Mouse (Mus musculus) CD4-positive, CD25-positive, alpha-beta regulatory T cell, adult 4 months (primary cell): ENCODE data around the gene Olfr918. TPM values are rescaled to one million over a fixed set of nuclear protein-coding genes. Genes with fewer than 3 reads are reported as not detected.

Experiments
- ATAC-seq: one replicate; pipeline ENCODE4 v1.8.0; 2017
- polyA plus RNA-seq, 2 experiments: library from polyadenylated mRNA; unstranded; fragments of 100-300 nt; shearing (Covaris generic); gene quantifications; one replicate each; pipeline ENCODE4 v1.2.1; 2017

The Olfr918 gene
- polyA plus RNA-seq = under 1 TPM in 1 of 2 experiments, not detected in 1; 0.08 TPM

GRCm38 (mm10) chr9:38674501-38674900 is at the start of gene Olfr918:
Gene Olfr918 (minus strand): TSS chr9:38674601.
- no peak for ATAC-seq

DNA sequence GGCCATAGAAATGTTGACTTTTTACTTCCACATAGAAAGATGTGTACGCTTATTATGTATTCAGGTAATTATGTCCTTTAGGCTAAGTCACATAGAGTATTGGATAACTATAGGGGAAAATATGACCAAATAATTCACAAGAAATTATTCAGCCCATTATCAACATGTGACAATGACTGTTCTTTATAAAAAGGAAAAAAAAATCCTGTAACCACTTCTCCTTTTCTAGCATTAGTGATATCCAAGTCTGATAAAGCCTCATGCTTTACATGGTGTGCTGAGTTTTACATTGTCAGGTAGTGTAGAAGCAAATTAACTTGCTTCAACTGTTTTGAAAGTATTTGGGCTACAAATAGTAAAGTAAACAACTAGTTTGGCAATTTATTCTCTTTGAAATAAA is 49.6 kb upstream of the Olfr918 start:
- ATAC-seq = no peak

GRCm38 (mm10) chr9:38718927-38719441 is 44.6 kb upstream of the Olfr918 start:
- ATAC-seq = peak; percentile 46

GRCm38 (mm10) chr9:38718102-38718501 is 43.7 kb upstream of the Olfr918 start, which contains the start of gene Vwa5a:
Gene Vwa5a (plus strand): TSS chr9:38718268.
- peak; percentile 74 for ATAC-seq

- ATAC-seq = no peak
Observed at GRCm38 (mm10) chr9:38672887-38673286, 1.5 kb downstream of the Olfr918 start.

DNA sequence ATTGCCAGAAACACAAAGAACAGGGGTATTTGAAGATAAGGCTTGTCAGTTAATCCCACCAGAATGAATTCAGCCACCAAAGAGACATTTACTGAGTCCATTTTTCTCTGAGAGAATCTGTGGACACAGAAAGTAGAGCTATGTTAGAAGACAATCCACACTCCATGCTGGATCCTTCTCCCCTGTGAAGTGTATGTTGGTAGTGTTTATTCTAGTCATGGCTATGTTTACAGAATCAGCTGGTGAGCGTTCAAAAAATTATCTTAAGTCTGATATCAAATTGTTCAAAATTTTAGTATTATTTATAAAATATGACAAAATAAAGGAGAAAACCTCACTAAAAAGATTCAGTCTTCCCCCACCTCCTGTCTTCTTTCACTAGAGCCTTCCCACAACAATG is 8.7 kb downstream of the Olfr918 start, which contains the start of gene Olfr917:
TSS of gene Olfr917 (minus strand) at position 101 of the 400 bp plus-strand sequence.
- no peak for ATAC-seq

DNA sequence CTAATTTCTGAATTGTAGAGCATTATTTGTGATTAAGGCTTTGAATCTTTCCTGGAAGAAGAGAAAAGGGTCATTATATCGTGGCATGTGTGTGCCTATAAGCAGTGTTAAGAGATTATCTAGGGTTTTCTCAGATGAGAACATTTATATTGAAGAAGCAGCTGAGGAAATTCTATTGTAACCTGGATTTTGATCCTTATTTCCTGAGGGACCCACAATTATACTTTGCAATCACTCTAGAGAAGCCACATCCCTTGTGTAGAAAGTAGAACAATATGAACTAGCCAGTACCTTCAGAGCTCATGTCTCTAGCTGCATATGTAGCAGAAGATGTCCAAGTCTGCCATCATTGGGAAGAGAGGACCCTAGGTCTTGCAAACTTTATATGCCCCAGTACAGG is 14.6 kb downstream of the Olfr918 start, which contains the start of gene Olfr916:
TSS of gene Olfr916 (minus strand) at position 101 of the 400 bp plus-strand sequence.
- ATAC-seq = no peak

DNA sequence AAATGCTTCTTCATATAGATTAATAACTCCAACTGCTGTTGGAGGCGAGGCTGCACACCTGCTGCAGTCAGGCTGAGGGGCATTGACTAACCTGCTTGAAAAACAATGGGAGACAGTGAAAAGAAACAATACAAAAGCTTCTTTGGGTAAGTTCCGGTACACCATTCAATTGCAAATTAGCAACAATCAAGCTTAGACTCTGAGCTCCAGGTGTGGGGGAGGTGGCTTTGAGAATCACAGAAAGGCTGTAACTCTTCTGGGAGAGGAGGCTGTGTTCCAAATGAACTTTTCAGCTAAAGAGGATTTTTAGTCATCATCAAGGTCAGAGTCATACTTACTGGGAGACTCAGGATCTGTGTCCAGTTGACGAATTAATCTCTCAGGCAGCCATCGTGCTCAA is 42.0 kb downstream of the Olfr918 start:
- no peak for ATAC-seq

Other genes starting within 250 kb of the Olfr918 start
- under 1 TPM in 1 of 2 experiments, not detected in 1; 0.12 TPM for gene Olfr901, start 245.1 kb downstream of the Olfr918 start, polyA plus RNA-seq
- not detected for gene Olfr902, start 226.9 kb downstream of the Olfr918 start, polyA plus RNA-seq
- gene Olfr904, start 211.5 kb downstream of the Olfr918 start, polyA plus RNA-seq = not detected
- gene Olfr905, start 203.5 kb downstream of the Olfr918 start, polyA plus RNA-seq = not detected
- gene Olfr906, start 187.5 kb downstream of the Olfr918 start, polyA plus RNA-seq = not detected
- gene Olfr907, start 178.8 kb downstream of the Olfr918 start, polyA plus RNA-seq = not detected
- gene Olfr911-ps1, start 153.0 kb downstream of the Olfr918 start, polyA plus RNA-seq = not detected
- not detected for gene Olfr910, start 136.8 kb downstream of the Olfr918 start, polyA plus RNA-seq
- gene Olfr912, start 94.4 kb downstream of the Olfr918 start, polyA plus RNA-seq = under 1 TPM; 0.10 to 0.28 TPM
- gene Olfr913, start 81.8 kb downstream of the Olfr918 start, polyA plus RNA-seq = not detected
- not detected for gene Olfr914, start 69.5 kb downstream of the Olfr918 start, polyA plus RNA-seq
- under 1 TPM in 1 of 2 experiments, not detected in 1; 0.11 TPM for gene Olfr916, start 14.7 kb downstream of the Olfr918 start, polyA plus RNA-seq
- gene Olfr917, start 8.8 kb downstream of the Olfr918 start, polyA plus RNA-seq = not detected
- not detected for gene Olfr919, start 29.1 kb upstream of the Olfr918 start, polyA plus RNA-seq
- gene Vwa5a, start 43.7 kb upstream of the Olfr918 start, polyA plus RNA-seq = 10 to 100 TPM; 26.5 to 31.3 TPM
- gene Olfr920, start 77.7 kb upstream of the Olfr918 start, polyA plus RNA-seq = under 1 TPM; 0.09 to 0.23 TPM
- not detected for gene Olfr921, start 98.5 kb upstream of the Olfr918 start, polyA plus RNA-seq
- not detected for gene Olfr922, start 140.0 kb upstream of the Olfr918 start, polyA plus RNA-seq
- not detected for gene Olfr923, start 151.9 kb upstream of the Olfr918 start, polyA plus RNA-seq
- not detected for gene Olfr924, start 169.8 kb upstream of the Olfr918 start, polyA plus RNA-seq
- gene Olfr26, start 180.5 kb upstream of the Olfr918 start, polyA plus RNA-seq = not detected
- gene Olfr926, start 202.5 kb upstream of the Olfr918 start, polyA plus RNA-seq = not detected